Mouse (Mus musculus) lung, postnatal 0 days (tissue): ENCODE results near the gene Rep15. TPM values are rescaled to one million over a fixed set of nuclear protein-coding genes. Genes with fewer than 3 reads are reported as not detected.

Experiments used
- ATAC-seq: fragments of 200-750 bp; cut with Nextera tagmentation; 2 replicates; pipeline ENCODE4 v1.8.0; 2017; ENCODE audit warnings: moderate library complexity
- DNase-seq: peaks from one replicate; pipeline ENCODE4 v3.0.0-alpha.2; 2016; ENCODE audit warnings: low spot score
- H3K27ac ChIP-seq: fragments of 300-500 bp; sonication (generic); 2 replicates; pipeline ENCODE4 v1.5.1; 2014; ENCODE audit warnings: antibody characterized with exemption, mild to moderate bottlenecking, low read length, mixed read lengths
- H3K27me3 ChIP-seq: fragments of 300-500 bp; sonication (generic); replicated peaks from 2 replicates; pipeline ENCODE4 v1.6.1; 2014; ENCODE audit warnings: low read length, mixed read lengths; ENCODE audit not compliant: insufficient read depth
- H3K36me3 ChIP-seq: fragments of 300-500 bp; sonication (generic); 2 replicates; pipeline ENCODE4 v1.6.1; 2014; ENCODE audit warnings: low read length, mixed read lengths; ENCODE audit not compliant: insufficient read depth
- H3K4me1 ChIP-seq: fragments of 300-500 bp; sonication (generic); 2 replicates; pipeline ENCODE4 v1.6.1; 2014; ENCODE audit warnings: antibody characterized with exemption, low read depth, low read length, mixed read lengths; ENCODE audit not compliant: insufficient read depth
- H3K4me2 ChIP-seq: fragments of 300-500 bp; sonication (generic); replicated peaks from 2 replicates; pipeline ENCODE4 v1.6.1; 2014; ENCODE audit warnings: low read depth, mild to moderate bottlenecking, low read length, moderate library complexity, mixed read lengths
- H3K4me3 ChIP-seq: fragments of 300-500 bp; sonication (generic); 2 replicates; pipeline ENCODE4 v1.5.1; 2014; ENCODE audit warnings: low read depth, low read length
- H3K9ac ChIP-seq: fragments of 300-500 bp; sonication (generic); replicated peaks from 2 replicates; pipeline ENCODE4 v1.6.1; 2014; ENCODE audit warnings: low read depth, mild to moderate bottlenecking
- H3K9me3 ChIP-seq: fragments of 300-500 bp; sonication (generic); 2 replicates; pipeline ENCODE4 v1.6.1; 2016; ENCODE audit warnings: low read length, mixed read lengths
- CTCF ChIP-seq: IDR thresholded peaks from 2 replicates; pipeline ENCODE4 v1.5.1; 2016; ENCODE audit warnings: antibody characterized with exemption, mild to moderate bottlenecking
- EP300 ChIP-seq: IDR thresholded peaks from 2 replicates; pipeline ENCODE4 v1.6.1; 2016; ENCODE audit warnings: antibody characterized with exemption, mild to moderate bottlenecking, control low read depth
- WGBS: fragments of 180-500 bp; shearing (Covaris S2); extraction: QIAGEN DNeasy Blood & Tissue Kit; methylation state at CpG from one replicate; pipeline ENCODE4 v1.1.7; 2014; 5-methylcytosine and 5-hydroxymethylcytosine counted together
- polyA plus RNA-seq: library from polyadenylated mRNA; unstranded; fragments of >200 nt; fragmentation: Nextera tagmentation; extraction: Ambion mirVana; gene quantifications from 2 replicates; pipeline ENCODE4 v1.2.1, GENCODE M21; 2015

The Rep15 gene
- polyA plus RNA-seq, 1 experiment from 2014 or later: 0.61 TPM

GRCm38 (mm10) chr6:147062694-147063093 is 30.3 kb downstream of the Rep15 start:
- Histone ChIP-seq H3K27me3 (no peaks in the 10 kb centered on the region), H3K4me2 (no peak overlapping the region), H3K36me3 (peaks cover 16% of the 10 kb centered on the region; the same call in 1 of the 2 replicates), H3K27ac (no peak overlapping the region), H3K9ac (no peak overlapping the region), H3K4me3 (no peak overlapping the region), H3K9me3 (no peaks in the 10 kb centered on the region), H3K4me1 (no peaks in the 10 kb centered on the region)
- TF ChIP-seq CTCF (no peak), EP300 (no peak)
- ATAC-seq (no peak), DNase-seq (peak; percentile 34)
- 76% methylated on average over 7 of the region's 7 CpGs for WGBS

- ATAC-seq (no peak), DNase-seq (no peak)
- TF ChIP-seq CTCF: no peak
- no peak for TF ChIP-seq EP300
- no peak overlapping the region for H3K9ac ChIP-seq
- H3K27ac ChIP-seq: no peak overlapping the region
- H3K4me2 ChIP-seq: no peak overlapping the region
- peaks cover 16% of the 10 kb centered on the region; the same call in 1 of the 2 replicates for H3K36me3 ChIP-seq
- H3K9me3 ChIP-seq: no peaks in the 10 kb centered on the region
- H3K27me3 ChIP-seq: no peaks in the 10 kb centered on the region
- H3K4me1 ChIP-seq: no peaks in the 10 kb centered on the region
- 85% methylated on average over 10 of the region's 10 CpGs for WGBS
- no peak overlapping the region for H3K4me3 ChIP-seq
These were observed 32.0 kb downstream of the Rep15 start for GRCm38 (mm10) chr6:147064226-147064943.

- Histone ChIP-seq H3K27ac (no peak overlapping the region), H3K4me2 (no peak overlapping the region), H3K9me3 (no peaks in the 10 kb centered on the region), H3K36me3 (peaks cover 16% of the 10 kb centered on the region; the same call in 1 of the 2 replicates), H3K9ac (no peak overlapping the region), H3K27me3 (no peaks in the 10 kb centered on the region), H3K4me1 (no peaks in the 10 kb centered on the region), H3K4me3 (no peak overlapping the region)
- TF ChIP-seq CTCF (no peak), EP300 (no peak)
- DNase-seq: no peak
- no peak for ATAC-seq
- 82% methylated on average over 6 of the region's 6 CpGs for WGBS
These were observed 32.5 kb downstream of the Rep15 start for GRCm38 (mm10) chr6:147064944-147065261.

GRCm38 (mm10) chr6:147075808-147076387 is 43.5 kb downstream of the Rep15 start:
- no peaks in the 10 kb centered on the region for H3K9me3 ChIP-seq
- 29% methylated on average over 5 of the region's 5 CpGs for WGBS
- H3K4me1 ChIP-seq: no peaks in the 10 kb centered on the region
- H3K36me3 ChIP-seq: peaks cover 9% of the 10 kb centered on the region; the same call in 1 of the 2 replicates
- H3K9ac ChIP-seq: no peak overlapping the region
- peak; percentile 45 for DNase-seq
- H3K4me2 ChIP-seq: no peak overlapping the region
- no peaks in the 10 kb centered on the region for H3K27me3 ChIP-seq
- H3K27ac ChIP-seq: no peak overlapping the region
- H3K4me3 ChIP-seq: no peak overlapping the region
- TF ChIP-seq EP300 (no peak), CTCF (peak; percentile 24; the same call in 1 of the 2 replicates)
- peak; percentile 68 for ATAC-seq

GRCm38 (mm10) chr6:147076878-147077277 is 44.5 kb downstream of the Rep15 start:
- Histone ChIP-seq H3K27me3 (no peaks in the 10 kb centered on the region), H3K9ac (no peak overlapping the region), H3K4me1 (no peaks in the 10 kb centered on the region), H3K4me3 (no peak overlapping the region), H3K36me3 (no peaks in the 10 kb centered on the region), H3K4me2 (no peak overlapping the region), H3K9me3 (no peaks in the 10 kb centered on the region), H3K27ac (no peak overlapping the region)
- ATAC-seq: no peak
- no peak for TF ChIP-seq EP300
- TF ChIP-seq CTCF: no peak
- no peak for DNase-seq
- 75% methylated on average over 8 of the region's 8 CpGs for WGBS

- Histone ChIP-seq H3K4me3 (no peak overlapping the region), H3K9me3 (no peaks in the 10 kb centered on the region)
- WGBS: 90% methylated on average over 10 of the region's 10 CpGs
These were observed 47.5 kb downstream of the Rep15 start for GRCm38 (mm10) chr6:147079919-147080318.

More at GRCm38 (mm10) chr6:147079919-147080318, 47.5 kb downstream of the Rep15 start:
- H3K36me3 ChIP-seq: no peaks in the 10 kb centered on the region
- no peak for ATAC-seq
- no peaks in the 10 kb centered on the region for H3K4me1 ChIP-seq
- no peak overlapping the region for H3K4me2 ChIP-seq
- DNase-seq: no peak
- TF ChIP-seq CTCF (no peak), EP300 (no peak)
- H3K27me3 ChIP-seq: no peaks in the 10 kb centered on the region
- no peak overlapping the region for H3K9ac ChIP-seq
- H3K27ac ChIP-seq: no peak overlapping the region

Other genes starting within 250 kb of the Rep15 start
- gene Arntl2, start 236.5 kb upstream of the Rep15 start, polyA plus RNA-seq: 0.81 and 0.85 TPM in 2 replicates
- not detected in 2 replicates for gene Smco2, start 182.5 kb upstream of the Rep15 start, polyA plus RNA-seq
- 50.5 and 53.5 TPM in 2 replicates for gene Ppfibp1, start 144.1 kb upstream of the Rep15 start, polyA plus RNA-seq
- gene 1700034J05Rik, start 78.2 kb upstream of the Rep15 start, polyA plus RNA-seq: 0.13 and 0.17 TPM in 2 replicates
- 64.7 and 69.3 TPM in 2 replicates for gene Mrps35, start 10.2 kb downstream of the Rep15 start, polyA plus RNA-seq
- 3.4 and 3.6 TPM in 2 replicates for gene Mansc4, start 54.4 kb downstream of the Rep15 start, polyA plus RNA-seq
- gene Klhl42, start 58.8 kb downstream of the Rep15 start, polyA plus RNA-seq: 3.9 and 4.4 TPM in 2 replicates
- gene Pthlh, start 231.6 kb downstream of the Rep15 start, polyA plus RNA-seq: 1.2 and 1.5 TPM in 2 replicates